Comparison of ENCODE assay signal across 8 mouse cellular contexts in the genomic region with DNA sequence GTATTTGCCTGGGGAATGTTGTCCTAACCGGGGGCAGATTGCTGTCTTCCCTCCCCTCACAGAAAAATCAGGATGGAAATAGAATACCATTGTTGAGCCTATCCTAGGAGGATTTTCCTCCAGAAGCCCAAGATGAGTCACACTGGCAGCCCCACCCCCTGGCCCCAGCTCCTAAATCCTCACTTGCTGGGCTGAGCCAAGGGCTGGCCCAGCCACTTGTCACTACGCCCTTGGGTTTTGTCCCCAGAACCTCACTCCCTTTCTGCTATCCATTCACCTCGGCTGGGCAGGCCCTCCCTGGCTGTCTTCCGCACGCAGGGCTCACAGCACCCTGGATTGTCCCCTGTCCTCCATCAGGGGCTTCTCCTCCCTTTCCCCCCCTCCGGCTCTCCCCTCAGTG. TPM values are rescaled to one million over a fixed set of nuclear protein-coding genes. Genes with fewer than 3 reads are reported as not detected.
A peak's percentile ranks its signal among the peaks of the same experiment; 100 is the strongest.
DNase-seq lines count a peak whose midpoint lies in the region; ATAC-seq and TF ChIP-seq lines count a peak whose summit lies in the region.

No protein-coding gene starts in this region.

- TF ChIP-seq POLR2A in heart, adult 2 months (IDR thresholded peaks at IDR 0.05; ENCODE audit: insufficient read depth, low read depth, low read length), result no peak

- no peak for TF ChIP-seq EP300 in heart, adult 2 months (IDR thresholded peaks at IDR 0.05; ENCODE audit: insufficient read depth, low read depth, low read length)

- no peak for ATAC-seq in midbrain, postnatal 0 days (ENCODE audit: low FRiP score)
- no peak for ATAC-seq in CD4-positive, CD25-positive, alpha-beta regulatory T cell, adult 4 months

- no peaks in the 10 kb centered on the region for H3K79me2 ChIP-seq in heart, adult 2 months (replicated peaks; ENCODE audit: control insufficient read depth, insufficient read depth, low read length)

- peaks cover 11% of the 10 kb centered on the region for H3K4me1 ChIP-seq in heart, adult 2 months (ENCODE audit: control insufficient read depth, insufficient read depth, low read length)
- no peaks in the 10 kb centered on the region for H3K4me1 ChIP-seq in midbrain, postnatal 0 days (ENCODE audit: insufficient read depth, low read length)

- H3K27me3 ChIP-seq in heart, adult 2 months (ENCODE audit: control insufficient read depth, insufficient read depth, low read length), result no peaks in the 10 kb centered on the region
- H3K27me3 ChIP-seq in midbrain, postnatal 0 days (ENCODE audit: insufficient read depth, low read length), result no peaks in the 10 kb centered on the region

- no peaks in the 10 kb centered on the region for H3K36me3 ChIP-seq in heart, adult 2 months (ENCODE audit: control insufficient read depth, insufficient read depth, low read length)
- no peaks in the 10 kb centered on the region for H3K36me3 ChIP-seq in midbrain, postnatal 0 days (ENCODE audit: insufficient read depth, low read length)

- no peak overlapping the region for H3K4me2 ChIP-seq in midbrain, postnatal 0 days (ENCODE audit: low read depth, low read length, poor library complexity, severe bottlenecking)

- no peak for TF ChIP-seq CTCF in layer of hippocampus, adult 2 months (conservative IDR thresholded peaks at IDR 0.05)
- TF ChIP-seq CTCF in heart, adult 2 months (IDR thresholded peaks at IDR 0.05), result no peak
- TF ChIP-seq CTCF in left cerebral cortex, adult 2 months (IDR thresholded peaks at IDR 0.05), result no peak
- no peak for TF ChIP-seq CTCF in midbrain, postnatal 0 days (IDR thresholded peaks at IDR 0.05)

- DNase-seq in layer of hippocampus, adult 2 months (ENCODE audit: low spot score in 2 of 2), result peak; percentile 42
- DNase-seq in layer of hippocampus, postnatal 36 days, result no peak
- peak; percentile 25 to 48 for DNase-seq in cerebellum, adult 18-20 months
- DNase-seq in heart, adult 2 months, result peak; percentile 83 to 89
- DNase-seq in left cerebral cortex, adult 2 months (ENCODE audit: extremely low spot score in 1 of 2, low spot score in 2 of 2), result peak; percentile 55 to 65
- peak; percentile 42 for DNase-seq in midbrain, postnatal 0 days (ENCODE audit: low spot score)
- DNase-seq in testis, postnatal 14 days (ENCODE audit: low spot score), result no peak

- no peaks in the 10 kb centered on the region for H3K9me3 ChIP-seq in midbrain, postnatal 0 days (ENCODE audit: low read length)

- 15% methylated on average over 6 of the region's 6 CpGs for WGBS in heart, adult 2 months
- 17% methylated on average over 6 of the region's 6 CpGs for WGBS in midbrain, postnatal 0 days

- intact Hi-C loops in heart, adult 2 months (cut with DNase I), result loop anchor here (2.0 to 5.0 kb wide), 2 partner anchors 38 to 132 kb away; a partner anchor contains a TSS
- intact Hi-C loops in left cerebral cortex, adult 2 months (cut with DNase I), result no loop called here

- peak overlapping the region; percentile 19 for H3K9ac ChIP-seq in heart, adult 2 months (ENCODE audit: low read depth, low read length)
- no peak overlapping the region for H3K9ac ChIP-seq in midbrain, postnatal 0 days (replicated peaks; ENCODE audit: low read length, poor library complexity, severe bottlenecking)

- peak overlapping the region; percentile 43 for H3K27ac ChIP-seq in layer of hippocampus, adult 2 months
- peak overlapping the region; percentile 75 for H3K27ac ChIP-seq in heart, adult 2 months
- peak overlapping the region; percentile 84 for H3K27ac ChIP-seq in left cerebral cortex, adult 2 months
- H3K27ac ChIP-seq in midbrain, postnatal 0 days (ENCODE audit: low read depth, low read length), result peak overlapping the region; percentile 43; the same call in 1 of the 2 replicates

- H3K4me3 ChIP-seq in layer of hippocampus, adult 2 months, result no peak overlapping the region
- H3K4me3 ChIP-seq in heart, adult 2 months, result no peak overlapping the region
- H3K4me3 ChIP-seq in left cerebral cortex, adult 2 months, result no peak overlapping the region
- no peak overlapping the region for H3K4me3 ChIP-seq in midbrain, postnatal 0 days (ENCODE audit: low read depth, low read length)

RNA-seq across cellular contexts. Expression of a gene that starts 23.3 kb away (rescaled TPM):
- total RNA-seq in layer of hippocampus, adult 2 months (2021), result 10 to 100 TPM; 81.7 to 93.2 TPM
- 10 to 100 TPM; 86.0 to 88.6 TPM for total RNA-seq in layer of hippocampus, postnatal 36 days (2021)
- 10 to 100 TPM; 47.6 to 64.9 TPM for total RNA-seq in heart, adult 2 months (2021)
- 102 and 118 TPM in 2 replicates for polyA plus RNA-seq in heart, adult 2 months (2012; rRNA removed)
- total RNA-seq in left cerebral cortex, adult 2 months (2021), result 100 to 1,000 TPM; 105 to 115 TPM
- 62.9 and 79.2 TPM in 2 replicates for total RNA-seq in midbrain, postnatal 0 days (2014; rRNA removed)
- 18.4 and 19.4 TPM in 2 replicates for polyA plus RNA-seq in midbrain, postnatal 0 days (2015; fragmentation: Nextera tagmentation; extraction: Ambion mirVana)
- 10 to 100 TPM; 16.2 to 21.1 TPM for polyA plus RNA-seq in CD4-positive, CD25-positive, alpha-beta regulatory T cell, adult 4 months (2017; shearing (Covaris generic))

Comparison
In these comparisons a context has a peak if more than half of its experiments do, and no peak if none do; other contexts are left out.
1. DNase-seq: peak in layer of hippocampus, adult 2 months (2 of 2), cerebellum, adult 18-20 months (2 of 2), heart, adult 2 months (2 of 2), left cerebral cortex, adult 2 months (2 of 2) and midbrain, postnatal 0 days (single experiment); none in layer of hippocampus, postnatal 36 days (0 of 2) and testis, postnatal 14 days (single experiment).
2. Peak in every context shown above with its lines, with median percentiles within 50 percentile points of each other: H3K27ac ChIP-seq.